Mouse (Mus musculus) urinary bladder, adult 2 months (tissue): ENCODE data around the gene Mypn. TPM values are rescaled to one million over a fixed set of nuclear protein-coding genes. Genes with fewer than 3 reads are reported as not detected.

Experiments used
- DNase-seq: peaks from one replicate; pipeline ENCODE4 v3.0.0; 2022; ENCODE audit warnings: low spot score
- polyA plus RNA-seq: library from polyadenylated mRNA; depleted of rRNA; stranded (reverse); fragments of >200 nt; gene quantifications from 2 replicates; pipeline ENCODE4 v1.2.3, GENCODE M21; 2012

The Mypn gene
- polyA plus RNA-seq, 1 experiment: 1.8 TPM

GRCm38 (mm10) chr10:63155668-63156350 lies 47.9 kb downstream of the Mypn start:
- DNase-seq: no peak

DNA sequence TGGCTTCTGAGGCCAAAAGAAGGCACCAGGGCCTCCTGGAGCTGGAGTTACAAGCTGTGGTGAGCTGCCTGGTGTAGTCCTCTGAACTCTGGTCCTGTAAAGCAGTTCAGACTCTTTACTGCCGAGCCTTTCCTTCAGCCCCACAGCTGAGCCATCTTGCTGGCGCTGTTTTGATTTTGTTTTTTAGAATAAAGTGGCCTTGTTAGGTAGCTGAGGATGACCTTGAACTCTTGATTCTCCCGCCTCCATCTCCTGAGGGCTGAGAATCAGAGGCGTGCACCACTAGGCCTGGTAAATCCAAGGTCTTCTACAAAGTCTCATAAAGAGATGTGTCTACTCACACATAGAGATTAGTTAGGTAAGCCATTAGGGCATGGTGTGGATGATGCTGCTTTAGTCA lies 49.0 kb downstream of the Mypn start:
- no peak for DNase-seq

DNA sequence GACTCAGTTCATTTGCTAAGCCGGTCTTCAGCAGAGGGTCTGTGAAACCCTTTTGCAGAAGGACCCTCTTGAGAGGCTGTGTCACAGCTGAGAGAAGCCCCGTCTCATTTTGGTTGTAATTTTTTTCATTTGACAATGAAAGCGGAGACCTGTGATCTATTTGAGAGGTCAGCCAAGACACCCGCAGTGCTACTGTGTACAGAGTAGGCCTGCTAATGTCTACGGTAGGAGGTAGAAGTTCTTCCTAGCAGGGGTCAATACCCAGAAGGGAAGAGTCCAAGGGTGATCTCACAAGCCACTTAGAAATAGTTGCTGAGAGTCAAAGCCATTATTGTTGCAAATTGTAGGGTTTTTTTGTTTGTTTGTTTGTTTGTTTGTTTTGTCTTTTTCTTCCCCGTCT lies 49.5 kb downstream of the Mypn start:
- no peak for DNase-seq

DNA sequence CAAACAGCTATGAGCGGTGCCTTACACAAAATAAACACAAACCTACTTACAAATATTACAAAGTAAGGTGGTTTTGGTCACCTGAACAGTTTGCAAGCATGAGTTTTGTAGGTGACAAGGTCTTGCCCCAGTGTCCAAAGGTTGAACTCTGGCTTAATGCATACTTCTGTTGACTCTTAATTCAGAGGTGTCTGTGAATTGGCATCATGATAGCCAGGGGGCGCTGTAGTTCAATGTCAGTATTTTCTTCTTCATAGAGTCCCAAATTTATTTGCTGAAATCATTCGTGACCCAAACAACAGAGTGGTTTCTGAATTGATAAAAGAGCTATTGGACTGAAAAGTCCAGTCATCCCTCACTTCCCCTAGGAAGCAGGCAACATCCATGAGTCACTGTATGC lies 50.2 kb downstream of the Mypn start:
- peak; percentile 41 for DNase-seq

GRCm38 (mm10) chr10:63152358-63152757 lies 51.4 kb downstream of the Mypn start:
- DNase-seq: no peak

GRCm38 (mm10) chr10:63142660-63143059 lies 61.1 kb downstream of the Mypn start:
- no peak for DNase-seq

DNA sequence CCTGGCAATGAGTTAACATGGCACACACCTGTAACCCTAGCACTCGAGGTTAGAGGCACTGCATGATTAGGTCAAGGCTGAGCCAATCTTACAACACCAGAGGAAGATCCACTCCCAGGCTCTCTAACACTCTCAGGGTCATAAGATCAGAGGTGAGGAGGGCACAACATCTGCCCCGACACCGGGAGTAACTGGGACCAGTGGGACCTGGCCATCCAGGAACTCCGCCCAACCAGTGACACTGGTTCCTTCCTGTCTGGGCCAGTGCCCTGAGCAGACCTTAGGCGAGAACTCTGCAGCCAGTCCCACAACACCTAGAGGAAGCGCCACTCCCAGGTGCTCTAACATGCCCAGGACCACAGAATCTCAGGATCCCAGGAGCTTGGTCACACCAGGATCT lies 67.3 kb downstream of the Mypn start:
- no peak for DNase-seq

DNA sequence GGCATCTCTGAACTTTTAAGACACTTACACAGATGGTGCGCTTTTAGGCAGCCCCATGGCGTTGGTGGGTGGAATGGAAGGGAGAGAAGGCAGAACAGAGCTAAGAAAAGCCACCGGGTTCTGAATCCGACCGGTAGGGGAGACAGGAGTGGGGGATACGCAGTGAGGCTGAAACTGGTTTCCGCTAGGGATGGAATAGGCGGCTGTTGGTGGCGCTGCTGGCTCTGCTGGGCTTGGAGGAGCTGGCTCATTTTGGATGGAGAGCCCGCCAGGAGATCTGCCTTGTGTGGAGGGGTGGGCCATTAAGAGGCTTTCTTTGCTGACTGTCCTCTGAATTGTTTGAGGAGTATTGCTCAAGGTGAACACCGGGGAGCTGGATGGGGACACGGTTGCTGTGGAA lies 68.1 kb downstream of the Mypn start:
- no peak for DNase-seq

DNA sequence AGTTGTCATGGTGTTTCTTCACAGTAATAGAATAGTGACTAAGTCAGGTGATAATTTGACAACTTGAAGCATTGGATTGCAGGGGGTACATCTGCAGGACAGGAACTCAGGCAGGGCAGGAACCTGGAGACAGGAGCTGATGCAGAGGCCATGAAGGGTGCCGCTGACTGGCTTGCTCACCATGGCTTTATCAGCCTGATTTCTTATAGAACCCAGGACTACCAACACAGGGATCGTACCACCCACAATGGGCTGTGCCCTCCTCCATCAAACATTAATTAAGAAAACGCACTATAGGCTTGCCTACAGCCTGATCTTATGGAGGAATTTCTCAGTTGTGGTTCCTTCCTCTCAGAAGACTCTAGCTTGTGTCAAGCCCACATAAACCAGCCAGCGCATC lies 70.4 kb downstream of the Mypn start:
- no peak for DNase-seq

DNA sequence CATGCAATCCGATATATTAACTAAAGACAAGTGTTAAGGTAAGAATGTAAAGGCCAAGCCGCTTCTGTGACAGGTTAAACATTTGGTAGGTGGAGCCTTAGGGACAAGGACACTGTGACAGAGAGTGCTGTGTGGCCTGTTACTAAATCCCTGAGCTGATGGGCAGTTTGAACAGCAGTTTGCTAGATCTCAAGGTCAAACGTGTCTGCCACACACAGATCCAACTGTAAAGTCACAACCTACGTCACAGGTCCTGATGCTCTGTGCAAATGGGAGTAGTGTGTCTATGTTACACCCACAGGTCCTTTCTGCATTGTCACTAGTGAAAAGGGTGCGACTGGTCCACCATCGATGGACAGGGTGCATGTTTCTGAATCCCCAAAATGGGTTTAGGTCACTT lies 71.4 kb downstream of the Mypn start:
- DNase-seq: no peak

DNA sequence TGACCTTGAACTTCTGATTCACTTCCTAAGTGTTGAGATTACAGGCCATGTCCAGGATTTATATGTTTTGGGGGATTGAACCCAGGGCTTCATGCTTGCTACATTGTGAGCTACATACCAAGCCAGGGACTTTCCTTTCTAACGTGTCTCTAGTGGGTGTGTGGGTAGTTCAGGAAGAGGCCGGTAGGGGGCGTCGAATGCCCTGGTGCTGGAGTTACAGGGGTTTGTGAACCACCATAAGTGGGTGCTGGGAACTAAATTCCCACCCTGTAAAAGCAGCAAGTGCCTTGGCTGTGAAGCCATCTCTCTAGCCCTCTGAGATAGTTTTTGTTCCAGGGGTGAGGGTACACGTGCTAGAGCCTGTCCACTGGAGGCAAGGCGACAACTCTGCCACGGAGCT lies 73.3 kb downstream of the Mypn start:
- DNase-seq: no peak

- no peak for DNase-seq
Observed at GRCm38 (mm10) chr10:63128256-63128655, 75.5 kb downstream of the Mypn start.

- DNase-seq: no peak
Observed at GRCm38 (mm10) chr10:63127156-63127555, 76.6 kb downstream of the Mypn start.

DNA sequence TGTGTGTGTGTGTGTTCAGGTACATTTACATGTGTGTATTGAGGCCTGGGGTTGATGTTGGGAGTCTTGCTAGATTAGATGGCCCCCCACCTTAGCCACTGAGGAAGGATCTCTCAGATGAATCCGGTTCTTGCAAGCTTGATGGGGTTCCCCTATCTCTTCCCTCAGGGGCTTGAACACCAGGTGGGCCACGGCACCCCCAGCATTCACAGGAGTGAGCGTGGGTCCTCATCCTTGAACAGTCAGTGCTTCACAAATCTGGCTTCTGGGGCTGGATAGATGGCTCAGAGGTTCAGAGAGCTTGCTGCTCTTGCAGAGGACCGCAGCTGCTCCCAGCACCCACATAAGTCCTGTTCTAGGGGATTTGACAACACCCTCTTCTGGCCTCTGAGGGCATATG lies 77.6 kb downstream of the Mypn start:
- DNase-seq: no peak

GRCm38 (mm10) chr10:63125343-63125742 lies 78.4 kb downstream of the Mypn start:
- DNase-seq: no peak

DNA sequence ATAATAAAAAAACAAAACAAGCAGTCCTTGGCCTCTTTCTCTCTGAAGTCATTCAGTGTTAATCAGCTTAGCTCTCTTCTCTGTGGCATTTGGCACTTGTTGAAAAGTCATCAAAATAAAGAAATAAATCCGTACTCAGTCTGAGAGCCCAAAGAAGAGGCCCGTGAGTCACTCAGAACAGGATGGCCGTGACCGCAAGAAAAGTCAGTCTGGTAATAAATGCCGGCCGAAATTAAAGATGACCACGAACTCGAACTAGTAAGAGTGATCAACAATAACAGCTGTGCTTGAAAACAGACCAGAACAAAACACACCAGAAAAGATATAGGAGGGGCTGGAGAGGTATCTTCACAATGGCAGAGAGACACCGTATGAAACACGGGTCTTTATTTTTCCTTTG lies 79.7 kb downstream of the Mypn start:
- DNase-seq: no peak

DNA sequence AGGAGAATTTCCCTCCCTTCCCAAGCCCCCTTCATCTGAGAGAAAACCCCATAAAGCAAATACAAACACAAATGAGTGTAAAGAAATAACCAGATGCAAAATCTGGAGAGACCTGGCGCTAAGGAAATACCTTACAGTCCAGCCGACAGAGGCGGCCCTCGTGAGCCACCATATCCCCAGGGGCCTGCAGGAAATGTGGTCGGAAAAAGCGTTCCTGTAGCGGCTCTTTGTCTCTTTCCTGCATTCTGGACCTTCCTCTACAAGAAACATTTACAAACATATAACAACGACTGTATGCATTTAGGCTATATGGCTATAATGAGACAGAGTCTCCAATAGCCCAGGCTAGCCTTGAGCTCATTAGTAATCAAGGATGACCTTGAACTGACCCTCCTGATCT lies 80.6 kb downstream of the Mypn start:
- DNase-seq: no peak

GRCm38 (mm10) chr10:63122516-63122915 lies 81.2 kb downstream of the Mypn start:
- DNase-seq: no peak

DNA sequence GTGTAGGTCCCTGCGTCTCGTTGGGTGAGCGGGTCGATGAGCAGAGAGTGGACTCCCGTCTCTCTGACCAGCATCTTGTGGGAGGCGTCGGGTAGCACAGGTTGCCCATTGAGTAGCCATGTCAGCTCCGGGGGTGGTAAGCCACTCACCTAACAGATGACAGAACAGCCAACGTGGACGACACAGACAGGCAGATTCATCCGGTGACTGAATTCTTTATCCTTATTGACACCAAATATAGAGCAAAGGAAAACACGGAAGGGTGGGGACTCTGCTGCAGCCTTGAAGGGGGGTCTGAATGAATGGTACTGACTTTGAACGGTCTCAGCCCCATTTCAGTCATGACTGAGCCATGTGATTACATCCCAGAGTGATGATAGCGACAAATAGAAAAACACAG lies 81.8 kb downstream of the Mypn start:
- no peak for DNase-seq

GRCm38 (mm10) chr10:63119916-63120315 lies 83.8 kb downstream of the Mypn start:
- no peak for DNase-seq

GRCm38 (mm10) chr10:63117583-63117982 lies 86.2 kb downstream of the Mypn start:
- DNase-seq: no peak

DNA sequence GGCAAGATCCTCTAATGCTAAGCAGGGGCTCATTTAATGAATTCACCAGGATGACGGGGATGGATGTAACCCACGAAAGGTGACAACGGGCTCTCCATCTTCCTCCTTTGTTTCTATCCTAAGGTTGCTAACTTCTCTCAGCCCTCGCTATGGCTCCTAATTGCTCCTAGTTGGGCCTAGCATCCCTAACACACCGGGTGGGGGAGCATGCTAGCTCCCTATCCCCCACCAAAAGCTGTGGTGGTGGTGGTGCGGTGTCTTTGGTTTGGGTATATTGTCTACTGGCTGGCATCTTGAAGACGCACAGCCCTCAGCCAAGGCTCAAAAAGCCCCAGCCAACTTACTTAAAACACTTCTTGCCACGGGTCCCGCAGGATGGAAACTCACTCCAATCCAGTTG lies 87.4 kb downstream of the Mypn start:
- no peak for DNase-seq

- DNase-seq: no peak
Observed at GRCm38 (mm10) chr10:63115881-63116280, 87.9 kb downstream of the Mypn start.

DNA sequence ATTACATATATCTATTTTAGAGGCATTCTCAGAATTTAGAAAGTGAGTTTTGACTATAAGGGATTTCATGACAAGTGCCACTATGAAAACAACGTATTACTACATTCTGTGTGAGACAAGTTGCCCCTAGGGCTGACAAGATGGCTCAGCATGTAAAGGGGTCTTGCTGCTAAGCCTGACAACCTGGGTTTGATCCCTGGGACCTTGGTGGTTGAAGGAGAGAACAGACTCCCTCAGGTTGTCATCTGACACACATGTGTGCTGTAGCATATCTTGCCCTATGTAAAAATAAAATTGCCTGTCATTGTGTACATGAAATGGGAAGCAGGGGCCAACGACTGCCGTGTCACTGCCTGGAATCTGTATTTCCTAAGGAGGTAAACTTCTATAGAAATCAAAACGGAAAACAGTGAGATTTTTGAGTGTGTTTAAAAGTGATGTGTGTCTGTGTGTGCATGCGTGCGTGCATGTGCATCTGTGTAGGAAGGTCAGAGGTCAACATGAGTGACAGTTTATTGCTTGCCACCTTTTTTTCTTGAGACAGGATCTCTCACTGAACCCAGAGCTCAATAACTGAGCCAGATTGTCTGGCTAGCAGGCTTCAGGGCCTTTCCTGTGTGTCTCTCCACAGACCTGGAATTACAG lies 89.9 kb downstream of the Mypn start:
- no peak for DNase-seq
